Mouse (Mus musculus) lung, embryonic 15.5 days (tissue): ENCODE data around the gene Zfp365. TPM values are rescaled to one million over a fixed set of nuclear protein-coding genes. Genes with fewer than 3 reads are reported as not detected.

ENCODE experiments used
- ATAC-seq: fragments of 200-750 bp; cut with Nextera tagmentation; 2 replicates; pipeline ENCODE4 v1.8.0; 2017; ENCODE audit warnings: moderate number of reproducible peaks, borderline replicate concordance; ENCODE audit not compliant: low FRiP score, low TSS enrichment; ENCODE audit errors: extremely low read depth
- H3K27ac ChIP-seq: fragments of 300-500 bp; sonication (generic); 2 replicates; pipeline ENCODE4 v1.5.1; 2015; ENCODE audit warnings: moderate library complexity, mild to moderate bottlenecking, inconsistent platforms
- H3K27me3 ChIP-seq: fragments of 300-500 bp; sonication (generic); 2 replicates; pipeline ENCODE4 v1.6.1; 2015; ENCODE audit warnings: inconsistent platforms
- H3K36me3 ChIP-seq: fragments of 300-500 bp; sonication (generic); 2 replicates; pipeline ENCODE4 v1.6.1; 2015; ENCODE audit warnings: inconsistent platforms
- H3K4me1 ChIP-seq: fragments of 300-500 bp; sonication (generic); 2 replicates; pipeline ENCODE4 v1.6.1; 2015; ENCODE audit warnings: inconsistent platforms
- H3K4me2 ChIP-seq: fragments of 300-500 bp; sonication (generic); 2 replicates; pipeline ENCODE4 v1.6.1; 2015; ENCODE audit warnings: inconsistent platforms, mild to moderate bottlenecking, moderate library complexity
- H3K4me3 ChIP-seq: fragments of 300-500 bp; sonication (generic); 2 replicates; pipeline ENCODE4 v1.5.1; 2015; ENCODE audit warnings: mild to moderate bottlenecking, inconsistent platforms
- H3K9ac ChIP-seq: fragments of 300-500 bp; sonication (generic); 2 replicates; pipeline ENCODE4 v1.6.1; 2015; ENCODE audit warnings: inconsistent platforms
- H3K9me3 ChIP-seq: fragments of 300-500 bp; sonication (generic); 2 replicates; pipeline ENCODE4 v1.6.1; 2016; ENCODE audit warnings: inconsistent platforms
- WGBS: fragments of 180-500 bp; shearing (Covaris S2); methylation state at CpG from one replicate; pipeline ENCODE4 v1.1.7; 2015; 5-methylcytosine and 5-hydroxymethylcytosine counted together
- polyA plus RNA-seq: library from polyadenylated mRNA; unstranded; fragments of >200 nt; fragmentation: Nextera tagmentation; extraction: Ambion mirVana; gene quantifications from 2 replicates; pipeline ENCODE4 v1.2.1, GENCODE M21; 2015

Gene Zfp365
- polyA plus RNA-seq, 1 experiment from 2014 or later, result 1.6 TPM

DNA sequence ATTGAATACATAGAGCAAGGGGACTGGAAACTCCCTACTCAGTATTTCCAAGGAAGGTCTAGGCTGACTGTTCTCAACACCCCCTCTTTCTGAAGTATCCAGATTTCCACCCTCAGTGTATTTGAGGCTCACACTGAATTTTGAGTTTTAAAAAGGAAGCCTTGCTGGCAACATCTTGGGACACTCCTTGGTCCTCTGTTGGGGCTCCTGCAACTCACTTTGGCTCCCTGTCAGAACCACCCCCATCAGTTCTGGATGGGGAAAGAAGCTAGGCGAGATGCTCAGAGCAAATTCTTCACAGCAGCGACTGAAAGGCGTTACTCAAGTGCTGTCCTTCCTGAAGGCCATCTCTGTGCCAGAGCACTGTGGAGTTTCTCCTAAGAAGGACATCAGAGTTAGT lies 47.4 kb downstream of the Zfp365 start:
- 60% methylated on average over 3 of the region's 3 CpGs for WGBS
- Histone ChIP-seq H3K9ac (no peak overlapping the region), H3K36me3 (no peaks in the 10 kb centered on the region), H3K27me3 (no peaks in the 10 kb centered on the region), H3K4me2 (no peak overlapping the region), H3K9me3 (no peaks in the 10 kb centered on the region), H3K4me1 (no peaks in the 10 kb centered on the region), H3K27ac (no peak overlapping the region), H3K4me3 (no peak overlapping the region)
- ATAC-seq, result no peak

DNA sequence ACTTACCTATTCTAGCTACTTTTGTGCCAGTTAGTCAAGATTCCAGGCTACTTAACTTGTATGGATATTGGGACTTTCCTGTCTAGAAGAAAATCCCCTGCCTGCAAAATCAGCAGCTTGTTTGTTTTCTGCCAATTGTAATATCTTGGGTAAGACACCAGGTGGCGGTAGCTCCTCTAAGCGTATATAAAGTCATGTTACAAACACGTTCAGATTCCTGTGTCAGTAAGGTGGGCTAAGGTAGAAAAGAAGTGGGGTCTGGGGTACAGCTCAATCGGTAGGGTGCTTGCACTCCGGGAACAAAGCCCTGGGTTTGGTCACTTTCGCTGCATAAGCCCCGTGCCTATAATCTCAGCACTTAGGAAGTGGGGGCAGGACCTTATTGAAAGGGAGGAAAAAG lies 50.1 kb downstream of the Zfp365 start:
- Histone ChIP-seq H3K4me2 (no peak overlapping the region; the same call in 1 of the 2 replicates), H3K36me3 (no peaks in the 10 kb centered on the region), H3K4me1 (no peaks in the 10 kb centered on the region), H3K9me3 (no peaks in the 10 kb centered on the region), H3K4me3 (no peak overlapping the region), H3K27ac (no peak overlapping the region), H3K9ac (no peak overlapping the region), H3K27me3 (no peaks in the 10 kb centered on the region)
- ATAC-seq, result no peak
- 17% methylated on average over 7 of the region's 7 CpGs for WGBS

DNA sequence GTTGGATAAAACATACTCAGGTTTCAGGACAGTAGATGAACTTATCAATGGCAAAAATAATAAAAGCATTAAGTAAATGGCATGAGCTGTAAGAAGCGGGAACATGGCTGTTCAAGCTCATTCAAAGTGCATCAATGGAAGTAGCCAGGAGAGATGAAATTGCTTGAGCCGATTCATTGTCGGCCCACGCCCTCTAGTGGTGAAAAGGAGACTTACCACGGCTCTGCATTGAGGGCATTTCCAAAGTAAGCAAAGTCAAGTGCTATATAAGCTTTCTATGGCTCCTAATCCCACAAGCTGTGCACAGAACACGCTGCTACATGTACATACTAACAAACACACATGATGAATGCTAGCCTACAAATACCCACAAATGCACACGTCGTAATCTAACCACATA lies 53.6 kb downstream of the Zfp365 start:
- no peaks in the 10 kb centered on the region for H3K9me3 ChIP-seq
- H3K4me3 ChIP-seq, result no peak overlapping the region
- no peak overlapping the region for H3K27ac ChIP-seq
- no peaks in the 10 kb centered on the region for H3K27me3 ChIP-seq
- H3K4me2 ChIP-seq, result no peak overlapping the region
- WGBS, result 14% methylated on average over 8 of the region's 8 CpGs
- no peaks in the 10 kb centered on the region for H3K36me3 ChIP-seq
- no peak overlapping the region for H3K9ac ChIP-seq
- no peak for ATAC-seq
- no peaks in the 10 kb centered on the region for H3K4me1 ChIP-seq

DNA sequence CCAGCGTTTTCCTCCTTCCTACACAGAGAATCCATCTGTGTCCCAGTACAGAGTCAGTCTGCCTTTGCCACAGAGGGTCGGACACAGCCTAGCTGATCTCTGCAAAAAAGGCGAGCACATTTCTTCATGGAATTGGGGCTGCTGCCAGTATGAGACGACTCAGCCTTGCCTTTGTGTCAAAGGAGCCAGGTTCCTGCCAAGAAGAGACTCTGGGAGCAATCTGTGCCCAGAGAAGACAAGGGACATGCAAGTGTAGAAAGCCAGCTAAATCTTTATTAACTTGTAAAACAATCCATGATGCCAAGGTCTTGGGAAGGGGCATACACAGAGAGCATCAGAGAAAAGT lies 54.9 kb downstream of the Zfp365 start:
- H3K9me3 ChIP-seq, result no peaks in the 10 kb centered on the region
- no peaks in the 10 kb centered on the region for H3K36me3 ChIP-seq
- no peaks in the 10 kb centered on the region for H3K27me3 ChIP-seq
- H3K9ac ChIP-seq, result no peak overlapping the region
- no peak overlapping the region for H3K27ac ChIP-seq
- no peaks in the 10 kb centered on the region for H3K4me1 ChIP-seq
- ATAC-seq, result no peak
- no peak overlapping the region for H3K4me2 ChIP-seq
- 58% methylated on average over 4 of the region's 4 CpGs for WGBS
- H3K4me3 ChIP-seq, result no peak overlapping the region

- Histone ChIP-seq H3K4me1 (no peaks in the 10 kb centered on the region), H3K9ac (no peak overlapping the region), H3K4me2 (no peak overlapping the region), H3K27me3 (no peaks in the 10 kb centered on the region), H3K4me3 (no peak overlapping the region), H3K36me3 (no peaks in the 10 kb centered on the region), H3K27ac (no peak overlapping the region), H3K9me3 (no peaks in the 10 kb centered on the region)
- WGBS, result 87% methylated on average over 14 of the region's 14 CpGs
- no peak for ATAC-seq
These were observed 55.5 kb downstream of the Zfp365 start for GRCm38 (mm10) chr10:67856791-67857560.

GRCm38 (mm10) chr10:67855760-67856159 lies 56.7 kb downstream of the Zfp365 start:
- no peak overlapping the region for H3K9ac ChIP-seq
- ATAC-seq, result no peak
- WGBS, result 47% methylated on average over 5 of the region's 5 CpGs
- no peaks in the 10 kb centered on the region for H3K4me1 ChIP-seq
- no peak overlapping the region for H3K4me2 ChIP-seq
- H3K9me3 ChIP-seq, result no peaks in the 10 kb centered on the region
- H3K36me3 ChIP-seq, result no peaks in the 10 kb centered on the region
- no peak overlapping the region for H3K27ac ChIP-seq
- no peak overlapping the region for H3K4me3 ChIP-seq
- no peaks in the 10 kb centered on the region for H3K27me3 ChIP-seq

GRCm38 (mm10) chr10:67852411-67852810 lies 60.1 kb downstream of the Zfp365 start:
- no peak for ATAC-seq
- Histone ChIP-seq H3K9me3 (no peaks in the 10 kb centered on the region), H3K4me2 (no peak overlapping the region), H3K4me3 (no peak overlapping the region), H3K4me1 (no peaks in the 10 kb centered on the region), H3K9ac (no peak overlapping the region), H3K27me3 (no peaks in the 10 kb centered on the region), H3K36me3 (no peaks in the 10 kb centered on the region), H3K27ac (no peak overlapping the region)
- 56% methylated on average over 6 of the region's 6 CpGs for whole genome bisulfite sequencing

GRCm38 (mm10) chr10:67851079-67851478 lies 61.4 kb downstream of the Zfp365 start:
- no peaks in the 10 kb centered on the region for H3K4me1 ChIP-seq
- H3K36me3 ChIP-seq, result no peaks in the 10 kb centered on the region
- H3K4me2 ChIP-seq, result no peak overlapping the region
- no peak for ATAC-seq
- WGBS, result 58% methylated on average over 6 of the region's 6 CpGs
- no peak overlapping the region for H3K9ac ChIP-seq
- H3K27ac ChIP-seq, result no peak overlapping the region
- no peak overlapping the region for H3K4me3 ChIP-seq
- H3K9me3 ChIP-seq, result no peaks in the 10 kb centered on the region
- no peaks in the 10 kb centered on the region for H3K27me3 ChIP-seq

- H3K4me2 ChIP-seq, result no peak overlapping the region; the same call in 1 of the 2 replicates
- H3K36me3 ChIP-seq, result no peaks in the 10 kb centered on the region
- H3K27me3 ChIP-seq, result no peaks in the 10 kb centered on the region
- H3K4me1 ChIP-seq, result no peaks in the 10 kb centered on the region
- H3K9ac ChIP-seq, result no peak overlapping the region
- WGBS, result 58% methylated on average over 14 of the region's 14 CpGs
- ATAC-seq, result peak; percentile 76; the same call in 1 of the 2 replicates
- H3K4me3 ChIP-seq, result no peak overlapping the region
- peak overlapping the region; percentile 70 for H3K27ac ChIP-seq
- no peaks in the 10 kb centered on the region for H3K9me3 ChIP-seq
These were observed 66.3 kb downstream of the Zfp365 start for GRCm38 (mm10) chr10:67846016-67846650.

DNA sequence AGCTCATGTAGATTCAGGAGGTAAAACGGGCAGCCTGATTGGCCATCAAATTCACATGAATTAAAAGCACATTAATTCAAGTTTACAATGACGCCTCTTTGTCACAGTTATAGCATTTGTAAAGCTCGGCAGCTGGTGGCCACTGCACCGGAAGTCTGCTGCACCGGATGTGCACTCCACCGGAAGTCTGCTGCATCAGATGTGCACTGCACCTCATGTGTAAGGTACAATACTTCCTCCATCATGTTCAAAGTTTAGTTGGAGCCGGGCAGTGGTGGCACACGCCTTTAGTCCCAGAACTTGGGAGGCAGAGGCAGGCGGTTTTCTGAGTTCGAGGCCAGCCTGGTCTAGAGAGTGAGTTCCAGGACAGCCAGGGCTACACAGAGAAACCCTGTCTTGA lies 70.9 kb downstream of the Zfp365 start:
- Histone ChIP-seq H3K9me3 (no peaks in the 10 kb centered on the region), H3K9ac (no peak overlapping the region), H3K36me3 (no peaks in the 10 kb centered on the region), H3K27me3 (no peaks in the 10 kb centered on the region), H3K4me2 (no peak overlapping the region), H3K4me1 (no peaks in the 10 kb centered on the region), H3K4me3 (no peak overlapping the region), H3K27ac (no peak overlapping the region)
- WGBS, result 73% methylated on average over 10 of the region's 10 CpGs
- ATAC-seq, result no peak

- ATAC-seq, result no peak
- Histone ChIP-seq H3K36me3 (no peaks in the 10 kb centered on the region), H3K27ac (no peak overlapping the region), H3K9me3 (no peaks in the 10 kb centered on the region), H3K4me3 (no peak overlapping the region), H3K9ac (no peak overlapping the region), H3K27me3 (no peaks in the 10 kb centered on the region), H3K4me2 (no peak overlapping the region), H3K4me1 (no peaks in the 10 kb centered on the region)
- WGBS, result 90% methylated on average over 4 of the region's 4 CpGs
These were observed 71.7 kb downstream of the Zfp365 start for GRCm38 (mm10) chr10:67840735-67841134.

DNA sequence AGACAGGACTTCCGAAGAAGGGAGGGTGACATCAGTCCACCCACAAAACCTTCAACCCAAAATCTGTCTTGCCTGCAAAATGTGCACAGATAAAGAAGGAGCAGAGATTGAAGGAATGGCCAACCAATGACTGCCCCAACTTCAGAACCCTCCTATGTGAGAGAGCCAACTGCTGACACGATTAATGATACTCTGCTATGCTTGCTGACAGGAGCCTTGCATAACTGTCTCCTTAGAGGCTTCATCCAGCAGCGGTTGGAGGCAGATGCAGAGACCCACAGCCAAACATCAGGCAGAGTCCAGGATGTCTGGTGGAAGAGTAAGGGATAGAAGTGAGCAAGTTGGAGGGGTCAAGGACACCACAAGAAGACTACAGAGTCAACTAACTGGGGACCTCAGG lies 73.3 kb downstream of the Zfp365 start:
- ATAC-seq, result no peak
- H3K4me1 ChIP-seq, result no peaks in the 10 kb centered on the region
- no peak overlapping the region for H3K27ac ChIP-seq
- no peak overlapping the region for H3K9ac ChIP-seq
- no peaks in the 10 kb centered on the region for H3K27me3 ChIP-seq
- no peak overlapping the region for H3K4me3 ChIP-seq
- no peak overlapping the region for H3K4me2 ChIP-seq
- WGBS, result 62% methylated on average over 3 of the region's 3 CpGs
- H3K9me3 ChIP-seq, result no peaks in the 10 kb centered on the region
- no peaks in the 10 kb centered on the region for H3K36me3 ChIP-seq
